Mouse (Mus musculus) kidney, embryonic 14.5 days (tissue): ENCODE measurements at regions not wholly inside any gene's neighbourhood (a gene's known extent, or its start where the extent isn't known, plus 50 kb on each side); places are given as distances from the start of the nearest gene placed in this dataset.

Experiments used
- ATAC-seq: fragments of 200-750 bp; cut with Nextera tagmentation; 2 replicates; pipeline ENCODE4 v1.8.0; 2017; ENCODE audit warnings: moderate number of reproducible peaks, mild to moderate bottlenecking, moderate TSS enrichment, moderate library complexity; ENCODE audit not compliant: low FRiP score, low TSS enrichment
- H3K27ac ChIP-seq: fragments of 300-500 bp; sonication (generic); 2 replicates; pipeline ENCODE4 v1.5.1; 2014; ENCODE audit warnings: low read depth, mild to moderate bottlenecking, low read length, moderate library complexity, mixed read lengths
- H3K27me3 ChIP-seq: fragments of 300-500 bp; sonication (generic); 2 replicates; pipeline ENCODE4 v1.6.1; 2014; ENCODE audit warnings: mild to moderate bottlenecking, low read length; ENCODE audit not compliant: control insufficient read depth, insufficient read depth
- H3K36me3 ChIP-seq: fragments of 300-500 bp; sonication (generic); 2 replicates; pipeline ENCODE4 v1.6.1; 2014; ENCODE audit warnings: low read length, mixed read lengths; ENCODE audit not compliant: control insufficient read depth, insufficient read depth
- H3K4me1 ChIP-seq: fragments of 300-500 bp; sonication (generic); 2 replicates; pipeline ENCODE4 v1.6.1; 2014; ENCODE audit warnings: low read length, mixed read lengths; ENCODE audit not compliant: control insufficient read depth, insufficient read depth
- H3K4me2 ChIP-seq: fragments of 300-500 bp; sonication (generic); replicated peaks from 2 replicates; pipeline ENCODE4 v1.6.1; 2014; ENCODE audit warnings: low read depth, mild to moderate bottlenecking, low read length
- H3K4me3 ChIP-seq: fragments of 300-500 bp; sonication (generic); 2 replicates; pipeline ENCODE4 v1.5.1; 2014; ENCODE audit warnings: mild to moderate bottlenecking, low read length
- H3K9ac ChIP-seq: fragments of 300-500 bp; sonication (generic); 2 replicates; pipeline ENCODE4 v1.6.1; 2014; ENCODE audit warnings: low read depth, mild to moderate bottlenecking, low read length, moderate library complexity
- H3K9me3 ChIP-seq: fragments of 300-500 bp; sonication (generic); 2 replicates; pipeline ENCODE4 v1.6.1; 2016; ENCODE audit warnings: low read length; ENCODE audit not compliant: control insufficient read depth
- WGBS: fragments of 180-500 bp; shearing (Covaris S2); extraction: QIAGEN DNeasy Blood & Tissue Kit; methylation state at CpG from one replicate; pipeline ENCODE4 v1.1.7; 2014; 5-methylcytosine and 5-hydroxymethylcytosine counted together

DNA sequence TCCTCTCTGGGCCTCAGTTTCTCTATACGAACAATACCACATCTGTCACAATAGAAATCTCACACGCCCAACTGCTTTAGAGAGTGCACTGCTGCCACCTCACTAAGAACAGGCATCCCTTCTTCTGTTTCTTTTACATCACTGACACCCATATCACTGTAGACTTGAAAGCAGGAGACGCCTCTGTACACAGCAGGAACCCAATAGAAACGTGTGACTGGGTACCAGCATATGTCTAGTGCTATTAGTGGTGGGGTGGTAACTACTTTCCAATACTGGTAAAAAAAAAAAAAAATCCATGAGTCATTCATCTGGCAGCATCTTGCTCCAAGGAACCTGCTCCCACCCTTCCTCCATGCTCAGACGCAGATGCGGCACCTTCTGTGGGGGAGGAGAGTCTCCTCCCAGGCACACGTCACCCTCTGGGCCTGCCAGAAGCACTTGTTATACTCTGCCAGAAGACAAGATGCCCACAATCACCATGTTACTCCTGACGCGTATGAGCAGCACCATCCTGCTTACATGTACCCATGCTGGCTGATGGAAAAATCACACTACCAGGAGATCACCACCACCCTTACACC lies 151.3 kb upstream of the Plxna4 start:
- no peak for ATAC-seq
- Histone ChIP-seq H3K9ac (no peak overlapping the region), H3K4me1 (no peaks in the 10 kb centered on the region), H3K4me3 (no peak overlapping the region), H3K27ac (no peak overlapping the region), H3K4me2 (no peak overlapping the region), H3K27me3 (no peaks in the 10 kb centered on the region), H3K36me3 (no peaks in the 10 kb centered on the region), H3K9me3 (no peaks in the 10 kb centered on the region)
- 86% methylated on average over 9 of the region's 9 CpGs for WGBS

DNA sequence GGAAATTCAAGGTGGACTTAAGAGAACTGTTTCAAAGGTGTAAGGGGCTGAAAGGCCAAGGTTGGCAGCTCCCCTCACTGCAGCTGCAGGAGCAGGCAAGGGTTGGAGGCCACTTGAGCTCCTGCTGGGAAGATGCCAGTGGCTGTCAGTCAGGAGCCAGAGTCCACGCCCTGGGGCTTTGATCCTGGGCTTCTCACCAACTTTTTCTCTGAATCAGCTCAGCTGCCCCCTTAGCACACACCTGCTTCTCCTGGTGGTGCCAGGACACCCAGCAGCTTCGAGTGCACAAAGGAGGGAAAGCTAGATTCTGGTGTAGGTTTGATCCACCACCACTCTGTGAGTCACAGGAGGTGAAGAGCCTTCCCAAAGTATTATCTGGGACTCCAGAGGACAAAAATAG lies 140.7 kb upstream of the Plxna4 start:
- 18% methylated on average over 2 of the region's 2 CpGs for WGBS
- Histone ChIP-seq H3K36me3 (no peaks in the 10 kb centered on the region), H3K9ac (no peak overlapping the region), H3K27me3 (no peaks in the 10 kb centered on the region), H3K4me3 (no peak overlapping the region), H3K27ac (no peak overlapping the region), H3K9me3 (no peaks in the 10 kb centered on the region), H3K4me2 (no peak overlapping the region), H3K4me1 (no peaks in the 10 kb centered on the region)
- no peak for ATAC-seq

DNA sequence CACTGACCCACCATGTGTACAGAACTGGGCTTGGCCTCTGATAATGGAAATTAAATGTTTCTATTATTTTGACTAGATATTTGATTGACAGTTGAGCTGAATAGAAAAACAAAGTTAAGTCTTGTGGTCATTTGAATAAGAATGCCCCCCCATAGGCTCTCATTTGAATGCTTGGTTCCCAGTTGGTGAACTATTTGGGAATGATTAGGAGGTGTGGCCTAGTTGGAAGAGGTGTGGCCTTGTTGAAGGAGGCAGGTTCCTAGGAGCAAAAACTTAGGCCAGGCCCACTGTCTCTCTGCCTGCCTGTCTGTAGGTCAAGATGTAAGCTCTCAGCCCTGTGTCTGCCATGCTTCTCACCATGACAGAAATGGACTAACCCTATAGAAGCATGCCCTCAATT lies 138.6 kb upstream of the Plxna4 start:
- H3K27me3 ChIP-seq = no peaks in the 10 kb centered on the region
- no peaks in the 10 kb centered on the region for H3K36me3 ChIP-seq
- no peak overlapping the region for H3K4me3 ChIP-seq
- H3K27ac ChIP-seq = no peak overlapping the region
- no peaks in the 10 kb centered on the region for H3K9me3 ChIP-seq
- no peak overlapping the region for H3K4me2 ChIP-seq
- no peak overlapping the region for H3K9ac ChIP-seq
- H3K4me1 ChIP-seq = no peaks in the 10 kb centered on the region
- no peak for ATAC-seq

DNA sequence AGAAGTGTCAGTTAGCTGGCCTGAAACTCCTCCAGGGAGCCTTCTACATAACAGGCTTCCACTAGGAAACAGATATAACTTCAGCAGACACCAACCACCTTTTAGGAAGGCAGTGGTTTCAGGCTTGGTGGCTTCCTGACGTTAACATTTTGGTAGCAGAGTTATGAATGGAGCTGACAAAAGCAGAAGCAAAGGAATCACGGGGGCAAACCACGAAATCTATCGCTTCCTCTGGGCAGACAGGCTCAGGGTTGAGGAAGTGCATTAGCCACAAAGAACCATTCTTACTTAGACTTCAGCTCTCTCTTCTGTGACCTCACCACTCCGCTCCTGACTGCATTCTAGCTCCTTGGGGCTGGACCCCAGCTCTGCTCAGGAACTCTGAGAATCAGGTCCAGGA lies 129.9 kb upstream of the Plxna4 start:
- no peak overlapping the region for H3K4me2 ChIP-seq
- no peak overlapping the region for H3K27ac ChIP-seq
- no peaks in the 10 kb centered on the region for H3K36me3 ChIP-seq
- no peak overlapping the region for H3K4me3 ChIP-seq
- H3K9me3 ChIP-seq = no peaks in the 10 kb centered on the region
- H3K27me3 ChIP-seq = no peaks in the 10 kb centered on the region
- no peak for ATAC-seq
- H3K4me1 ChIP-seq = no peaks in the 10 kb centered on the region
- no peak overlapping the region for H3K9ac ChIP-seq
- WGBS = 82% methylated on average over 5 of the region's 5 CpGs

DNA sequence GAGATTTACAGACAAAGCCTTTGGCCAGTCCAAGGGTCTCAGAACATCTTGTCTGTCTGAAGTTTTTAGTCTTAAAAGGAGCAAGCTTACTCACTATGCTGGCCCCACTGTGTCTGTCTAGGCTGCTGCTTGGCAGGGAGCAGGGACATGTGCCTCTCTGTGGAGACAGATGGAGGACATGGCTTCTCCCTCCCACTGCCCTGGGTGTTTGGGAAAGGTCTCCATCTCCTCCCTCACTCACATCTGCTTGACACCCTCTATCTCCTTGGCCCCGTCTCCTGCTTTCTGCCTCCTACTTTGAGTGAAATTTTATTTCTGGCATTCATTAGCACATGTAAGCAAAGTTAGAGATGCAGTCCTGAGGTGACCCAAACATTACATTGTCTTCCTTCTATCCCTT lies 127.1 kb upstream of the Plxna4 start:
- Histone ChIP-seq H3K4me1 (no peaks in the 10 kb centered on the region), H3K4me3 (no peak overlapping the region), H3K4me2 (no peak overlapping the region), H3K27me3 (no peaks in the 10 kb centered on the region), H3K36me3 (no peaks in the 10 kb centered on the region), H3K9ac (no peak overlapping the region), H3K9me3 (no peaks in the 10 kb centered on the region), H3K27ac (no peak overlapping the region)
- no peak for ATAC-seq
- 85% methylated on average over 1 of the region's 1 CpGs for WGBS

DNA sequence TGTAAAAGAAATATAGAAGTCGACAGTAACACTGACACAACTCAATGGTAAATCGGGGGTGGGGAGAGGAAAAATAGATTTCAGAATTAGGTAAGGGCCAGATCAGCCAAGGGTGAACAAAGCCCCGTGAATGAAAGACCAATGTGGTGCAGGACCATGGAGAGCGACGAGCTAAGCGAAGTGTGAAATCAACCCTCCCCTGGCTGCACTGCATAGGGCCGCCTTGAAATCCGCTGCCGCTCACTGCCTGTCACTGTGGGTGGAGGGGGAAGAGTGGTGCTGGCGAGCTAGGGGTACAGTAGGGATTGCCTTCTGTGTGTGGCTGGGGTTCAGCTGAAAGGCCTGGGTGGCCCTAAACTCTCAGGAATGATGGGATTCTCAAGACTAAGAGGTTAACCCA lies 122.2 kb upstream of the Plxna4 start:
- Histone ChIP-seq H3K9ac (no peak overlapping the region), H3K27ac (no peak overlapping the region), H3K4me2 (no peak overlapping the region), H3K4me1 (no peaks in the 10 kb centered on the region), H3K9me3 (no peaks in the 10 kb centered on the region), H3K36me3 (no peaks in the 10 kb centered on the region), H3K27me3 (no peaks in the 10 kb centered on the region), H3K4me3 (no peak overlapping the region)
- ATAC-seq = peak; percentile 81
- 9% methylated on average over 10 of the region's 10 CpGs for WGBS

DNA sequence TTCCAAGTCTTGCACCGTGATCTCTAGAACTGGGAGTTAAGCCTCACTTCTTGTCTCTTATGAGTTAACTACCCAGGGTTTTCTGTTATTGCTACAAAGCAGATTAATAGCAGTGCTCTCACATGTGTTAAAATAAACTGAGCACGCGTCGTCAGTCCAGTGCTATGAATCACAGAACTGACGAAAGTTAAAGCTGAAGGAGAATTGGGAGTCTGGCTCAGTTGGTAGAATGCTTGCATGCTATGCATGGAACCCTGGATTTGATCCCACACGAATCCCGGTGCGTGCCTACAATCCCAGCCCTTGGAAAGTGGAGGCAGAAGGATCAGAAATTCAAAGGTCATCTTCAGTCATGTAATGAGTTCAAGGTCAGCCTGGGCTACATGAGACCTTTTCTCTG lies 121.6 kb upstream of the Plxna4 start:
- Histone ChIP-seq H3K4me1 (no peaks in the 10 kb centered on the region), H3K27ac (no peak overlapping the region), H3K9ac (no peak overlapping the region), H3K4me2 (no peak overlapping the region), H3K27me3 (no peaks in the 10 kb centered on the region), H3K4me3 (no peak overlapping the region), H3K9me3 (no peaks in the 10 kb centered on the region), H3K36me3 (no peaks in the 10 kb centered on the region)
- no peak for ATAC-seq
- WGBS = 66% methylated on average over 8 of the region's 8 CpGs

DNA sequence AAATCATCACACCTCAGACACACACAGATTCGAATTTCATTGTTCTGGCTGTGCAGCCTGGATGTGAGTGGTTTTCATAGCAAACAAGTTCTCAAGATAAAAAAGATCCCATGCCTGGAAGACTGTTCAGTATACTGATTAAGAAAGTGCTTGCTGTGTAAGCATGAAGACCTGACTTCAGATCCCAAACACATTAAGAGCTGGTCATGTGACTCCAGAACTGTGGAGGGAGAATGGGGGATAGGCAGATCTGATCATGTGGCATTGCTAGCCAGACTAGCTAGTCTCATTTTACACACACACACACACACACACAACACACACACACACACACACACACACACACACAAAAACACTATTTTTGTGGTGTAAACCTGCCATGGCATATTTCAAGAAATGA lies 119.4 kb upstream of the Plxna4 start:
- Histone ChIP-seq H3K4me1 (no peaks in the 10 kb centered on the region), H3K4me2 (no peak overlapping the region), H3K27me3 (no peaks in the 10 kb centered on the region), H3K36me3 (no peaks in the 10 kb centered on the region), H3K4me3 (no peak overlapping the region), H3K9ac (no peak overlapping the region), H3K27ac (no peak overlapping the region), H3K9me3 (no peaks in the 10 kb centered on the region)
- ATAC-seq = no peak
- WGBS = 68% methylated on average over 1 of the region's 1 CpGs

DNA sequence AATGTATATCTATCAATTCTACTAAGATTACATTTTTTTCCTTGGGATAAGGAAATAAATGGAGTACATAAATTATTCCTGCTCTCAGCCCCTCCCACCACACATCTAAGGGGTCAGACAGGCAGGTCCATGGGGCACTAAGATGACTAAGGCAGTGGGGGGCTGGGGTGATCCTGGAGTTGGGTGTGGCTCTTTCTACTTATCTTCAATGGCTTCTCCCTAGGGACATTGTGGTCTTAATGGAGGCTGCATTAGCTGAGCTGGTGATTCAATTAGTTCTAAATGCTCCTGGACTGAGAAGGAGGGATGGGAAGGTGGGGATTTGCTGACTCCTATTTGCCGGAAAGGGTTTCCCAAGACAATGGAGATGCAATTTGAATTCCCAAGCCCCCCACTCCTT lies 118.4 kb upstream of the Plxna4 start:
- H3K9me3 ChIP-seq = no peaks in the 10 kb centered on the region
- no peak for ATAC-seq
- no peak overlapping the region for H3K9ac ChIP-seq
- H3K4me2 ChIP-seq = no peak overlapping the region
- no peaks in the 10 kb centered on the region for H3K4me1 ChIP-seq
- no peaks in the 10 kb centered on the region for H3K27me3 ChIP-seq
- 33% methylated on average over 1 of the region's 1 CpGs for WGBS
- no peak overlapping the region for H3K4me3 ChIP-seq
- no peak overlapping the region for H3K27ac ChIP-seq
- no peaks in the 10 kb centered on the region for H3K36me3 ChIP-seq

DNA sequence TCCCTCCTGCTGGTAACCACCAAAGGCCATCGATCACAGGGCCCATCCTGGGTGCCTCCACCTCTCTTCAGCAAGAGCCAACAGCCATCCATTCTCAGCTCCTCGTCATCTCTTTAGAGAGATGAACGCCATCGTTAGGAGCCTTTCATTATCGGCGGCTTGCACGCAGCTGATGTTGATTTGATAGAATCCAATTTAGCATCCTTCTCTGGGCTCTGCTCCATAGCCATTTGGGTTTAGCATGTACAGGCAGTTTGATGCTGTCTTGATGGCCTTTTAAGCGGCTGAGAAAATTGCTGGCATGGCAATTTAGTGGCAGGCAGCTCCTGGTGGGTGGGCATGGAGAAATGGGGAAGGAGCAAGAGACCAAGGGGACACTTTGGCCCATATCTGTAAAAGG lies 115.5 kb upstream of the Plxna4 start:
- Histone ChIP-seq H3K4me3 (no peak overlapping the region), H3K9me3 (no peaks in the 10 kb centered on the region), H3K36me3 (no peaks in the 10 kb centered on the region), H3K27ac (no peak overlapping the region), H3K27me3 (no peaks in the 10 kb centered on the region), H3K4me2 (no peak overlapping the region), H3K9ac (no peak overlapping the region), H3K4me1 (no peaks in the 10 kb centered on the region)
- 91% methylated on average over 8 of the region's 8 CpGs for WGBS
- no peak for ATAC-seq
